Mouse (Mus musculus): Measurements from ENCODE around the gene Gm5431. TPM values are rescaled to one million over a fixed set of nuclear protein-coding genes. Genes with fewer than 3 reads are reported as not detected.
"Not testable (repeated sequence)": the region's sequence is repeated elsewhere in the genome, so short reads cannot be mapped to it uniquely, and the experiment has no call there.

Gm5431 gene
- polyA plus RNA-seq, 1 experiment from 2014 or later = 0.28 TPM

- not testable (repeated sequence) for H3K4me3 ChIP-seq; H3K27me3 ChIP-seq; H3K9me3 ChIP-seq; H3K4me1 ChIP-seq; H3K36me3 ChIP-seq; H3K27ac ChIP-seq; H3K9ac ChIP-seq; H3K4me2 ChIP-seq; ATAC-seq (ENCODE audit: insufficient number of reproducible peaks, insufficient read depth, low FRiP score, low TSS enrichment, low read depth)
- 74% methylated on average over 6 of the region's 6 CpGs for whole genome bisulfite sequencing
These were observed 1.1 kb downstream of the Gm5431 start for GRCm38 (mm10) chr11:48900654-48901566.

DNA sequence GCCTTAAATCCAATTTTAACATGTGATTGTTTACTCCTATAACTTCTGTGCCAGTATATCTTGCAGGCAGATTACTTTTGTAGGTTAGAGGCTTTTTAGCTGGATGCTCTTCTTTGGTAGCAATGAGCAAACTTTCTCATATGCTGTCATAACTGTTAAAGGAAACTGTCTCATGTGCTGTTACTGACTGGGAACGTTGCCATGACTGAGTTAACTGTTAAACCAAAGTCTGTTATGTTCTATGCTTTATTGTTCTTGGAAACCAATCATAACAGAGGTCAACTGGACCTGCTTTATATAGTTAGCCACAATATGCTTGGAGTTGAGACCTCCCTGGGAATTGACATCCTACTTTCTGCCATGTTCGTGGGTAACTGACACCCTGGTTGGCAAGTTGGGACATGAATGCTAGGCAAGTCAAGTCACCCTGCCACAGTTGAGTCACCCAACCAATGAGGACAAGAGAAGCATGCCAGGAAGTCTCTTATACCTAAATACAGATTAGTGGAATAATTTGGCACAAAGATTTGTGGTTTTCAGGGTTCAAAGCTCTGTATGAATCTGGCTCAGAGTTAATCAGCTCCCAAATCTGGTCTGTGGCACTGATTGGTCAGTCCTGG, 3.1 kb downstream of the Gm5431 start:
- WGBS = 69% methylated on average over 2 of the region's 2 CpGs
- ATAC-seq (ENCODE audit: insufficient number of reproducible peaks, insufficient read depth, low FRiP score, low TSS enrichment, low read depth) = no peak
- no peak overlapping the region for H3K4me2 ChIP-seq
- H3K36me3 ChIP-seq = no peaks in the 10 kb centered on the region
- H3K4me3 ChIP-seq = no peak overlapping the region
- no peaks in the 10 kb centered on the region for H3K9me3 ChIP-seq
- no peak overlapping the region for H3K9ac ChIP-seq
- no peak overlapping the region for H3K27ac ChIP-seq
- no peaks in the 10 kb centered on the region for H3K27me3 ChIP-seq
- H3K4me1 ChIP-seq = no peaks in the 10 kb centered on the region

GRCm38 (mm10) chr11:48876680-48877079, 25.3 kb downstream of the Gm5431 start:
- Histone ChIP-seq H3K4me3 (no peak overlapping the region), H3K36me3 (no peaks in the 10 kb centered on the region), H3K4me1 (peaks cover 9% of the 10 kb centered on the region; the same call in 1 of the 2 replicates), H3K27ac (no peak overlapping the region), H3K9ac (no peak overlapping the region), H3K9me3 (no peaks in the 10 kb centered on the region), H3K27me3 (peaks cover 16% of the 10 kb centered on the region), H3K4me2 (no peak overlapping the region)
- 88% methylated on average over 1 of the region's 1 CpGs for WGBS
- no peak for ATAC-seq (ENCODE audit: insufficient number of reproducible peaks, insufficient read depth, low FRiP score, low TSS enrichment, low read depth)

GRCm38 (mm10) chr11:48875343-48875837, 26.6 kb downstream of the Gm5431 start:
- not testable (repeated sequence) for H3K4me3 ChIP-seq; ATAC-seq (ENCODE audit: insufficient number of reproducible peaks, insufficient read depth, low FRiP score, low TSS enrichment, low read depth); H3K36me3 ChIP-seq; H3K9me3 ChIP-seq; H3K27ac ChIP-seq; H3K4me2 ChIP-seq; H3K9ac ChIP-seq
- Histone ChIP-seq H3K4me1 (peaks cover 16% of the 10 kb centered on the region; the same call in 1 of the 2 replicates), H3K27me3 (peaks cover 16% of the 10 kb centered on the region)
- WGBS = 76% methylated on average over 1 of the region's 1 CpGs

GRCm38 (mm10) chr11:48874465-48874864, 27.5 kb downstream of the Gm5431 start:
- no peak overlapping the region for H3K27ac ChIP-seq
- H3K4me1 ChIP-seq = peaks cover 16% of the 10 kb centered on the region; the same call in 1 of the 2 replicates
- no peaks in the 10 kb centered on the region for H3K36me3 ChIP-seq
- no peaks in the 10 kb centered on the region for H3K9me3 ChIP-seq
- no peak overlapping the region for H3K4me3 ChIP-seq
- no peak overlapping the region for H3K9ac ChIP-seq
- no peak for ATAC-seq (ENCODE audit: insufficient number of reproducible peaks, insufficient read depth, low FRiP score, low TSS enrichment, low read depth)
- WGBS = 2% methylated on average over 4 of the region's 4 CpGs
- H3K27me3 ChIP-seq = peaks cover 16% of the 10 kb centered on the region
- H3K4me2 ChIP-seq = no peak overlapping the region

- H3K4me2 ChIP-seq = no peak overlapping the region
- WGBS = 70% methylated on average over 10 of the region's 10 CpGs
- ATAC-seq (ENCODE audit: insufficient number of reproducible peaks, insufficient read depth, low FRiP score, low TSS enrichment, low read depth) = no peak
These were observed 28.3 kb downstream of the Gm5431 start for GRCm38 (mm10) chr11:48873591-48874290.

GRCm38 (mm10) chr11:48872695-48873300, 29.2 kb downstream of the Gm5431 start:
- H3K27me3 ChIP-seq = peaks cover 16% of the 10 kb centered on the region
- no peak overlapping the region for H3K9ac ChIP-seq
- H3K27ac ChIP-seq = no peak overlapping the region
- no peaks in the 10 kb centered on the region for H3K36me3 ChIP-seq
- H3K4me3 ChIP-seq = no peak overlapping the region
- H3K9me3 ChIP-seq = no peaks in the 10 kb centered on the region
- no peak for ATAC-seq (ENCODE audit: insufficient number of reproducible peaks, insufficient read depth, low FRiP score, low TSS enrichment, low read depth)
- WGBS = 77% methylated on average over 7 of the region's 7 CpGs
- H3K4me1 ChIP-seq = peaks cover 16% of the 10 kb centered on the region; the same call in 1 of the 2 replicates
- peak overlapping the region; percentile 80; the same call in 1 of the 2 replicates for H3K4me2 ChIP-seq

More at GRCm38 (mm10) chr11:48873591-48874290, 28.3 kb downstream of the Gm5431 start:
- Histone ChIP-seq H3K9ac (no peak overlapping the region), H3K27ac (no peak overlapping the region), H3K4me3 (no peak overlapping the region), H3K4me1 (peaks cover 16% of the 10 kb centered on the region; the same call in 1 of the 2 replicates), H3K27me3 (peaks cover 16% of the 10 kb centered on the region), H3K9me3 (no peaks in the 10 kb centered on the region), H3K36me3 (no peaks in the 10 kb centered on the region)

DNA sequence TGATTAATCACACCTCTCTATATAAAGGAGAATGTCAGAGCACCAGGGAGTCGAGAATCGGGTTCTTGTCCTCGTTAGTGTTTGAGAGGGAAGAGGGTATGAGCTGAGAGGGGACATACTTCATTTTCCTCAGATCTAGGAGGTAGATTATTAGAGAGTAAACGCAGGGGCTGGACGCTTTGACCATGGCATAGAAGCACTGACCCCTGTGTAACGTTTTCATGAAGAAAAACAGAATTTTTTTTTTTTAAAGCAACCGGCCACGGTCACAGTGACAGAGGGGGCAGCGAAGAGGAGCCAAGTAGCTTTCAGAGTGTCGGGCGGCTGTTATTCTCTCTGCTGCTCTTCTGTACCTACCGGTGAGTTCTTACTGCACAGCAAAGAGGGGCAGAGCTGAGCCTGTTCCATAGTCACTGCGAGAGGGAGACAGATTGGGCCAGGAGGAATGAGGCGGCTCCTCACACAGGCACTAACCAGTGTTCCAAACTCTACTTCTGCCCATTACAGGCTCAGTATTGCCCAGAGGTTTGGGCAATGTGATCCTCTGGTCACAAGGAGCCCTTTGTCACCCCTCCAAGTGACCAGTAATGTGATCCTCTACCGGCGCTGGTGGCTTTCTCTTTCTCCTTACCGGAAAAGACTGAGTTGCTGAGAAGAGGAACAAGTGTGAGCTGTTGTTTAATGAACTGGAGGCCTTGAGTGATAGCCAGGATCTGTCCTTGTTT, 30.0 kb downstream of the Gm5431 start:
- H3K4me2 ChIP-seq = peak overlapping the region; percentile 80
- H3K4me3 ChIP-seq = peak overlapping the region; percentile 52
- H3K27me3 ChIP-seq = peaks cover 16% of the 10 kb centered on the region
- H3K36me3 ChIP-seq = no peaks in the 10 kb centered on the region
- peak overlapping the region; percentile 76 for H3K9ac ChIP-seq
- peaks cover 16% of the 10 kb centered on the region; the same call in 1 of the 2 replicates for H3K4me1 ChIP-seq
- H3K27ac ChIP-seq = no peak overlapping the region
- no peaks in the 10 kb centered on the region for H3K9me3 ChIP-seq
- no peak; the same call in 1 of the 2 replicates for ATAC-seq (ENCODE audit: insufficient number of reproducible peaks, insufficient read depth, low FRiP score, low TSS enrichment, low read depth)
- 4% methylated on average over 17 of the region's 17 CpGs for WGBS

DNA sequence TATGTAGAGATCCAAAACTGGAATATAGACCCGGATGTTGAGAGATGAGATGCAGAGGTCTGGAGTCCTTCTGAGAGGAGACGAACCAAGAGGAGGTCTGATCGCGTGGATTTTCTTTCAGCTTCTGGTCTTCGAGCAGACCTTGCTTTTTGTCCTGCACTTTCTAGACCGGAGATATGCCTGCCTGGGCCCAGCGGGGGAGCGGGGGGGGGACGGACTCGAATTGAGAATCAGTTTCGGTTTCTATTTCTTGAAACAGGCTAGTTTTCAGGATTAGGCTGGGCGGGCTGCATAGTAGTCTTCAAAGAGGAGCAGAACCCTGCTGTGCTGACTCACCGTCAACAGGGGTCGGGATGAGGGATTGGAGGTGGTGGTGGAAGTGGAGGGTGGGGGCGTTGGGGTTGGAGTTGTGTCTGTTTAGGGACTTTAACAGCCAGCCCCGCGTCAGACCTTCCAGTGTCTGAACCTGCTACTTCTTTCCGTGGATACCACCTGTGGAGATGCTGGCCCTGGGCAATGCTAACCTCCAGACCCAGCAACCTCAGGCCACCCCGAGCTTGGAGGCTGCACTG, 30.7 kb downstream of the Gm5431 start, which contains the start of gene Irgm1:
Gene Irgm1, minus strand, starts transcription at position 483 of the 572 bp plus-strand sequence.
- Histone ChIP-seq H3K4me1 (peaks cover 16% of the 10 kb centered on the region; the same call in 1 of the 2 replicates), H3K27ac (peak within 1 kb of the TSS; percentile 48), H3K36me3 (no peaks in the 10 kb centered on the region), H3K27me3 (peaks cover 16% of the 10 kb centered on the region), H3K4me2 (peak within 1 kb of the TSS; percentile 80), H3K9me3 (no peaks in the 10 kb centered on the region), H3K4me3 (peak within 1 kb of the TSS; percentile 52), H3K9ac (peak within 1 kb of the TSS; percentile 76)
- under 1% methylated on average over 19 of the region's 19 CpGs for WGBS
- ATAC-seq (ENCODE audit: insufficient number of reproducible peaks, insufficient read depth, low FRiP score, low TSS enrichment, low read depth) = 0 out of 2 replicates have a peak, but pooled peaks have one; percentile 48

DNA sequence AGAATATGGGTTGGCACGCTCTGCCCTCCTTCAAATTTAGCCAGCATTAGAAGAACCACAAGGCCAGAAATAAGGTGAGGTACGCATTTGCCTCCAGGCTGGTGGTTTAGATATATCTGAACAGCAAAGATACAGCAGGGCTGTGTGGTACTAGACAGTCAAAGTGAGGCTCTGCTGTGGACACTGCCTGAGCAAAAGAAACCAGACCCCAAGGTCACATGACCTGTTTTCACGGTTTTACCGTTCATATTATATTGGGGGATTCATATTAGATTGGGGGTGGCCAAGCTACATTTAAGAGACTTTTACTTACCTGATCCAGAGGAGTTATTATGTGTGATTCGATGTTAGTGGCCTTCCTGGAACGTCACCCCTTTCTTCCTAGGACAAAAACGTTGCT, 31.2 kb downstream of the Gm5431 start:
- Histone ChIP-seq H3K36me3 (no peaks in the 10 kb centered on the region), H3K27ac (peak overlapping the region; percentile 48; the same call in 1 of the 2 replicates), H3K27me3 (peaks cover 16% of the 10 kb centered on the region), H3K4me3 (peak overlapping the region; percentile 52), H3K9me3 (no peaks in the 10 kb centered on the region), H3K4me2 (peak overlapping the region; percentile 80), H3K9ac (peak overlapping the region; percentile 76), H3K4me1 (peaks cover 16% of the 10 kb centered on the region; the same call in 1 of the 2 replicates)
- WGBS = 33% methylated on average over 7 of the region's 7 CpGs
- ATAC-seq (ENCODE audit: insufficient number of reproducible peaks, insufficient read depth, low FRiP score, low TSS enrichment, low read depth) = no peak

Measured in embryonic facial prominence, embryonic 13.5 days (tissue).